Mouse (Mus musculus) fibroblast of lung, adult 2 months (primary cell): ENCODE results near the gene Wdr24.

ENCODE experiments used
- DNase-seq: peaks from one replicate; pipeline ENCODE4 v3.0.0-alpha.2; 2011; ENCODE audit warnings: low read depth

The Wdr24 gene

GRCm38 (mm10) chr17:25877741-25878610, 54.5 kb downstream of the Wdr24 start:
- DNase-seq, result no peak
